Mouse (Mus musculus) E14TG2a.4 (cell line): ENCODE data around the gene Lrfn4.
A peak's percentile ranks its signal among the peaks of the same experiment; 100 is the strongest.

Experiments
- CTCF ChIP-seq: conservative IDR thresholded peaks from 2 replicates; pipeline ENCODE4 v1.5.1; 2014; ENCODE audit warnings: low read length
- NANOG ChIP-seq: IDR thresholded peaks from 2 replicates; pipeline ENCODE4 v1.6.1; 2014; ENCODE audit warnings: borderline replicate concordance, low read length, mixed read lengths

GRCm38 (mm10) chr19:4603801-4604723 is 11.4 kb downstream of the Lrfn4 start:
- TF ChIP-seq CTCF, result peak; percentile 17; the same call in 1 of the 2 replicates
- TF ChIP-seq NANOG, result no peak
